Mouse (Mus musculus): ENCODE data around the gene Fasl.

GRCm38 (mm10) chr1:161791854-161792686 lies 3.8 kb upstream of the Fasl start:
- no peak for TF ChIP-seq CTCF (IDR thresholded peaks at IDR 0.05; ENCODE audit: insufficient read depth, low read depth, low read length)
- no peak for TF ChIP-seq POLR2A (IDR thresholded peaks at IDR 0.05; ENCODE audit: insufficient read depth, low read depth, low read length)

Measured in olfactory bulb, adult 2 months (tissue).